Mouse (Mus musculus): ENCODE results near the gene Cdh23.

Gene Cdh23

GRCm38 (mm10) chr10:60708837-60709236 is 12.5 kb upstream of the Cdh23 start:
- in situ Hi-C loops (cut with MboI): no loop called here

GRCm38 (mm10) chr10:60706268-60706667 is 10.0 kb upstream of the Cdh23 start:
- in situ Hi-C loops (cut with MboI): no loop called here

GRCm38 (mm10) chr10:60705134-60705533 is 8.8 kb upstream of the Cdh23 start:
- in situ Hi-C loops (cut with MboI): no loop called here

GRCm38 (mm10) chr10:60697775-60698174 is 1.5 kb upstream of the Cdh23 start:
- in situ Hi-C loops (cut with MboI): no loop called here

GRCm38 (mm10) chr10:60696975-60697374 is 685 bp upstream of the Cdh23 start:
- in situ Hi-C loops (cut with MboI): no loop called here

GRCm38 (mm10) chr10:60691671-60692390 is 4.5 kb downstream of the Cdh23 start:
- in situ Hi-C loops (cut with MboI): no loop called here

GRCm38 (mm10) chr10:60690960-60691359 is 5.3 kb downstream of the Cdh23 start:
- in situ Hi-C loops (cut with MboI): no loop called here

- in situ Hi-C loops (cut with MboI): no loop called here
Observed at GRCm38 (mm10) chr10:60689396-60689795, 6.9 kb downstream of the Cdh23 start.

- in situ Hi-C loops (cut with MboI): no loop called here
Observed at GRCm38 (mm10) chr10:60687011-60687776, 9.1 kb downstream of the Cdh23 start.

- in situ Hi-C loops (cut with MboI): no loop called here
Observed at GRCm38 (mm10) chr10:60686641-60686975, 9.7 kb downstream of the Cdh23 start.

- in situ Hi-C loops (cut with MboI): no loop called here
Observed at GRCm38 (mm10) chr10:60685764-60686640, 10.3 kb downstream of the Cdh23 start.

- in situ Hi-C loops (cut with MboI): no loop called here
Observed at GRCm38 (mm10) chr10:60678926-60679325, 17.4 kb downstream of the Cdh23 start.

- in situ Hi-C loops (cut with MboI): no loop called here
Observed at GRCm38 (mm10) chr10:60677319-60677718, 19.0 kb downstream of the Cdh23 start.

GRCm38 (mm10) chr10:60670166-60670565 is 26.1 kb downstream of the Cdh23 start:
- in situ Hi-C loops (cut with MboI): no loop called here

GRCm38 (mm10) chr10:60668591-60668990 is 27.7 kb downstream of the Cdh23 start:
- in situ Hi-C loops (cut with MboI): no loop called here

GRCm38 (mm10) chr10:60660986-60661385 is 35.3 kb downstream of the Cdh23 start:
- in situ Hi-C loops (cut with MboI): no loop called here

- in situ Hi-C loops (cut with MboI): no loop called here
Observed at GRCm38 (mm10) chr10:60659450-60660020, 36.8 kb downstream of the Cdh23 start.

GRCm38 (mm10) chr10:60658176-60658575 is 38.1 kb downstream of the Cdh23 start:
- in situ Hi-C loops (cut with MboI): no loop called here

GRCm38 (mm10) chr10:60653675-60654074 is 42.6 kb downstream of the Cdh23 start:
- in situ Hi-C loops (cut with MboI): no loop called here

- in situ Hi-C loops (cut with MboI): no loop called here
Observed at GRCm38 (mm10) chr10:60653106-60653505, 43.2 kb downstream of the Cdh23 start.

- in situ Hi-C loops (cut with MboI): no loop called here
Observed at GRCm38 (mm10) chr10:60644079-60644641, 52.1 kb downstream of the Cdh23 start.

GRCm38 (mm10) chr10:60639291-60639690 is 57.0 kb downstream of the Cdh23 start:
- in situ Hi-C loops (cut with MboI): no loop called here

All from mature B cell (primary cell).